In genomic region chr19:14802909-14803650, GRCm38 (mm10) we compare ENCODE assay signal across 14 mouse cellular contexts.
DNase-seq lines count a peak whose midpoint lies in the region; ATAC-seq and TF ChIP-seq lines count a peak whose summit lies in the region.
"Had no signal": no experiment of that assay in that cellular context is flagged by ENCODE, and none has a peak within 500 bp of the region (broad histone marks: within the 10 kb centered on the region; RNA-seq: fewer than 3 reads in every experiment).

No protein-coding gene starts in this region.

- no peak for TF ChIP-seq CTCF in heart, adult 2 months (IDR thresholded peaks at IDR 0.05)
- TF ChIP-seq CTCF in thymus, adult 2 months (IDR thresholded peaks at IDR 0.05; ENCODE audit: borderline replicate concordance, control insufficient read depth, extremely low read depth, insufficient read depth, low read length, poor library complexity): no peak

- H3K4me1 ChIP-seq in heart, embryonic 11.5 days (ENCODE audit: control insufficient read depth, insufficient read depth, low read length): no peaks in the 10 kb centered on the region
- H3K4me1 ChIP-seq in heart, adult 2 months (ENCODE audit: control insufficient read depth, insufficient read depth, low read length): no peaks in the 10 kb centered on the region
- H3K4me1 ChIP-seq in midbrain, embryonic 11.5 days (ENCODE audit: control insufficient read depth, insufficient read depth, low read length): peaks cover 10% of the 10 kb centered on the region
- no peaks in the 10 kb centered on the region for H3K4me1 ChIP-seq in thymus, adult 2 months (replicated peaks; ENCODE audit: control insufficient read depth, insufficient read depth, low read length)

- H3K9me3 ChIP-seq in heart, embryonic 11.5 days (replicated peaks; ENCODE audit: control insufficient read depth, low read length): no peaks in the 10 kb centered on the region
- H3K9me3 ChIP-seq in midbrain, embryonic 11.5 days (ENCODE audit: control insufficient read depth, low read length): no peaks in the 10 kb centered on the region

- no peak for DNase-seq in heart, adult 2 months
- DNase-seq in ZHBTc4 (ENCODE audit: low read depth, low spot score): peak; percentile 6
- DNase-seq in embryo, embryonic 11 days: peak; percentile 63
- DNase-seq in midbrain, embryonic 11.5 days (ENCODE audit: low spot score, missing footprints): peak; percentile 93
- no peak for DNase-seq in frontal cortex, adult 2 months (ENCODE audit: extremely low spot score in 1 of 2, low spot score in 1 of 2)
- DNase-seq in left cerebral cortex, postnatal 10 days (ENCODE audit: extremely low spot score in 1 of 2, low spot score in 2 of 2): no peak
- no peak for DNase-seq in thymus, adult 2 months
- DNase-seq: cerebellum, adult 8-10 months; gastrocnemius, postnatal 14 days; layer of hippocampus, postnatal 36 days; lung, postnatal 4 days had no signal

- intact Hi-C loops in heart, adult 2 months (cut with DNase I): no loop called here
- intact Hi-C loops in left cerebral cortex, postnatal 10 days (cut with DNase I): no loop called here

- no peak for TF ChIP-seq POLR2A in heart, adult 2 months (IDR thresholded peaks at IDR 0.05; ENCODE audit: insufficient read depth, low read depth, low read length)
- TF ChIP-seq POLR2A in thymus, adult 2 months (IDR thresholded peaks at IDR 0.05; ENCODE audit: control insufficient read depth, extremely low read depth, insufficient read depth, low read length, poor library complexity): no peak

- peaks cover 29% of the 10 kb centered on the region for H3K27me3 ChIP-seq in heart, embryonic 11.5 days (ENCODE audit: control insufficient read depth, insufficient read depth, low read length)
- no peaks in the 10 kb centered on the region for H3K27me3 ChIP-seq in heart, adult 2 months (ENCODE audit: control insufficient read depth, insufficient read depth, low read length)
- peaks cover 2% of the 10 kb centered on the region; the same call in 1 of the 2 replicates for H3K27me3 ChIP-seq in midbrain, embryonic 11.5 days (ENCODE audit: control insufficient read depth, insufficient read depth, low read length)
- H3K27me3 ChIP-seq in thymus, adult 2 months (ENCODE audit: control insufficient read depth, insufficient read depth, low read length): no peaks in the 10 kb centered on the region

- H3K4me2 ChIP-seq in heart, embryonic 11.5 days: peak overlapping the region; percentile 24; the same call in 1 of the 2 replicates
- no peak overlapping the region for H3K4me2 ChIP-seq in midbrain, embryonic 11.5 days
- H3K4me2 ChIP-seq: liver, embryonic 11.5 days had no signal

- no peak overlapping the region for H3K9ac ChIP-seq in heart, embryonic 11.5 days (ENCODE audit: low read depth, low read length)
- H3K9ac ChIP-seq in heart, adult 2 months (ENCODE audit: low read depth, low read length): no peak overlapping the region
- no peak overlapping the region for H3K9ac ChIP-seq in midbrain, embryonic 11.5 days (ENCODE audit: low read length)

- H3K36me3 ChIP-seq in heart, embryonic 11.5 days (ENCODE audit: control insufficient read depth, insufficient read depth, low read length): no peaks in the 10 kb centered on the region
- H3K36me3 ChIP-seq in heart, adult 2 months (ENCODE audit: control insufficient read depth, insufficient read depth, low read length): no peaks in the 10 kb centered on the region
- no peaks in the 10 kb centered on the region for H3K36me3 ChIP-seq in midbrain, embryonic 11.5 days (ENCODE audit: control insufficient read depth, insufficient read depth, low read length)
- no peaks in the 10 kb centered on the region for H3K36me3 ChIP-seq in thymus, adult 2 months (ENCODE audit: control insufficient read depth, insufficient read depth, low read length)

- H3K79me2 ChIP-seq in heart, adult 2 months (replicated peaks; ENCODE audit: control insufficient read depth, insufficient read depth, low read length): no peaks in the 10 kb centered on the region

- no peak overlapping the region for H3K4me3 ChIP-seq in heart, embryonic 11.5 days (ENCODE audit: low read depth, low read length)
- no peak overlapping the region for H3K4me3 ChIP-seq in heart, adult 2 months
- no peak overlapping the region for H3K4me3 ChIP-seq in midbrain, embryonic 11.5 days (ENCODE audit: low read depth, low read length)
- no peak overlapping the region for H3K4me3 ChIP-seq in thymus, adult 2 months (ENCODE audit: control insufficient read depth, insufficient read depth, low read length)

- no peak for TF ChIP-seq EP300 in heart, adult 2 months (IDR thresholded peaks at IDR 0.05; ENCODE audit: insufficient read depth, low read depth, low read length)

- no peak for ATAC-seq in heart, embryonic 11.5 days (replicated peaks; ENCODE audit: insufficient number of reproducible peaks, low FRiP score, low TSS enrichment)
- peak; percentile 73; the same call in 1 of the 2 replicates for ATAC-seq in midbrain, embryonic 11.5 days (ENCODE audit: low FRiP score)
- ATAC-seq: inflammation-experienced regulatory T-cells, adult 6 months had no signal

- WGBS in heart, embryonic 11.5 days (ENCODE audit: insufficient replicate concordance): 11% methylated on average over 5 of the region's 5 CpGs
- 22% methylated on average over 5 of the region's 5 CpGs for WGBS in heart, adult 2 months
- 18% methylated on average over 5 of the region's 5 CpGs for WGBS in midbrain, embryonic 11.5 days
- 51% methylated on average over 5 of the region's 5 CpGs for WGBS in thymus, adult 2 months

- no peak overlapping the region for H3K27ac ChIP-seq in heart, embryonic 11.5 days (ENCODE audit: low read depth, low read length)
- no peak overlapping the region for H3K27ac ChIP-seq in heart, adult 2 months
- no peak overlapping the region for H3K27ac ChIP-seq in midbrain, embryonic 11.5 days (ENCODE audit: low read depth, low read length)
- no peak overlapping the region for H3K27ac ChIP-seq in thymus, adult 2 months (ENCODE audit: control insufficient read depth, insufficient read depth, low read length)

Comparison
In these comparisons a context has a peak if more than half of its experiments do, and no peak if none do; other contexts are left out.
1. DNase-seq: peak in ZHBTc4 (single experiment), embryo, embryonic 11 days (single experiment) and midbrain, embryonic 11.5 days (single experiment); none in heart, adult 2 months (0 of 2), frontal cortex, adult 2 months (0 of 2), left cerebral cortex, postnatal 10 days (0 of 2) and thymus, adult 2 months (single experiment).